Mouse (Mus musculus) lung, postnatal 10 days (tissue): ENCODE measurements around the gene A930002H24Rik.

Experiments
- DNase-seq: peaks from one replicate; pipeline ENCODE4 v3.0.0; 2021

A930002H24Rik gene

GRCm38 (mm10) chr17:63828561-63829332, 34.8 kb downstream of the A930002H24Rik start:
- DNase-seq, result no peak

- DNase-seq, result no peak
These were observed 36.8 kb downstream of the A930002H24Rik start for GRCm38 (mm10) chr17:63826767-63827166.

- no peak for DNase-seq
These were observed 37.4 kb downstream of the A930002H24Rik start for GRCm38 (mm10) chr17:63826196-63826595.

- no peak for DNase-seq
These were observed 39.5 kb downstream of the A930002H24Rik start for GRCm38 (mm10) chr17:63824141-63824540.

GRCm38 (mm10) chr17:63818444-63819027, 45.1 kb downstream of the A930002H24Rik start:
- DNase-seq, result no peak

- no peak for DNase-seq
These were observed 50.0 kb downstream of the A930002H24Rik start for GRCm38 (mm10) chr17:63813552-63813951.
